Mouse (Mus musculus): ENCODE measurements around the gene Srebf1. TPM values are rescaled to one million over a fixed set of nuclear protein-coding genes. Genes with fewer than 3 reads are reported as not detected.

Gene Srebf1
- total RNA-seq, 2 experiments from 2014 or later = 60.3 to 67.5 TPM

- DNase-seq = peak; percentile 100
- intact Hi-C loops (cut with DNase I) = loop anchor here (10.0 kb wide), 1 partner anchor 205 kb away; the partner anchor contains the start of genes Atpaf2 and Gid4
Observed at GRCm38 (mm10) chr11:60209217-60209932, 13.0 kb downstream of the Srebf1 start.

- intact Hi-C loops (cut with DNase I) = loop anchor here (10.0 kb wide), 1 partner anchor 206 kb away; the partner anchor contains the start of genes Atpaf2 and Gid4
Observed at GRCm38 (mm10) chr11:60208712-60209111, 13.7 kb downstream of the Srebf1 start.

GRCm38 (mm10) chr11:60208201-60208600, 14.2 kb downstream of the Srebf1 start:
- DNase-seq = no peak
- intact Hi-C loops (cut with DNase I) = loop anchor here (10.0 kb wide), 1 partner anchor 207 kb away; the partner anchor contains the start of genes Atpaf2 and Gid4

More at GRCm38 (mm10) chr11:60208712-60209111, 13.7 kb downstream of the Srebf1 start:
- DNase-seq = no peak

- intact Hi-C loops (cut with DNase I) = loop anchor here (10.0 kb wide), 1 partner anchor 209 kb away; the partner anchor contains the start of genes Atpaf2 and Gid4
- DNase-seq = no peak
Observed at GRCm38 (mm10) chr11:60206207-60206606, 16.2 kb downstream of the Srebf1 start.

GRCm38 (mm10) chr11:60205026-60205425, 17.4 kb downstream of the Srebf1 start:
- intact Hi-C loops (cut with DNase I) = loop anchor here (10.0 kb wide), 1 partner anchor 210 kb away; the partner anchor contains the start of genes Atpaf2 and Gid4
- no peak for DNase-seq

- intact Hi-C loops (cut with DNase I) = loop anchor here (2.0 to 10.0 kb wide), 2 partner anchors 90 to 212 kb away; partner anchors contain the start of genes Atpaf2 and Gid4
- DNase-seq = peak; percentile 87
Observed at GRCm38 (mm10) chr11:60202710-60203638, 19.4 kb downstream of the Srebf1 start.

GRCm38 (mm10) chr11:60200384-60200783, 22.0 kb downstream of the Srebf1 start:
- DNase-seq = no peak
- intact Hi-C loops (cut with DNase I) = loop anchor here (10.0 kb wide), 1 partner anchor 214 kb away; the partner anchor contains the start of genes Atpaf2 and Gid4

GRCm38 (mm10) chr11:60199702-60200184, 22.6 kb downstream of the Srebf1 start:
- intact Hi-C loops (cut with DNase I) = loop anchor here (10.0 kb wide), 2 partner anchors 215 to 325 kb away; partner anchors contain the start of genes Atpaf2 and Gid4
- peak; percentile 96 for DNase-seq

GRCm38 (mm10) chr11:60198651-60199050, 23.7 kb downstream of the Srebf1 start:
- DNase-seq = no peak
- intact Hi-C loops (cut with DNase I) = loop anchor here (10.0 kb wide), 1 partner anchor 324 kb away; no protein-coding TSS in a partner anchor

GRCm38 (mm10) chr11:60197998-60198619, 24.3 kb downstream of the Srebf1 start:
- intact Hi-C loops (cut with DNase I) = loop anchor here (10.0 kb wide), 1 partner anchor 323 kb away; no protein-coding TSS in a partner anchor
- DNase-seq = peak; percentile 77

GRCm38 (mm10) chr11:60196344-60196743, 26.0 kb downstream of the Srebf1 start:
- no peak for DNase-seq
- intact Hi-C loops (cut with DNase I) = loop anchor here (10.0 kb wide), 1 partner anchor 322 kb away; no protein-coding TSS in a partner anchor

GRCm38 (mm10) chr11:60195108-60195507, 27.3 kb downstream of the Srebf1 start:
- intact Hi-C loops (cut with DNase I) = loop anchor here (10.0 kb wide), 1 partner anchor 320 kb away; no protein-coding TSS in a partner anchor
- DNase-seq = no peak

GRCm38 (mm10) chr11:60193556-60193955, 28.8 kb downstream of the Srebf1 start:
- peak; percentile 93 for DNase-seq
- intact Hi-C loops (cut with DNase I) = loop anchor here (10.0 kb wide), 1 partner anchor 319 kb away; no protein-coding TSS in a partner anchor

GRCm38 (mm10) chr11:60192534-60192933, 29.8 kb downstream of the Srebf1 start:
- no peak for DNase-seq
- intact Hi-C loops (cut with DNase I) = loop anchor here (10.0 kb wide), 1 partner anchor 318 kb away; no protein-coding TSS in a partner anchor

- no peak for DNase-seq
- intact Hi-C loops (cut with DNase I) = loop anchor here (10.0 kb wide), 1 partner anchor 315 kb away; no protein-coding TSS in a partner anchor
Observed at GRCm38 (mm10) chr11:60190055-60190641, 32.2 kb downstream of the Srebf1 start.

GRCm38 (mm10) chr11:60189501-60190040, 32.8 kb downstream of the Srebf1 start:
- intact Hi-C loops (cut with DNase I) = loop anchor here (10.0 kb wide), 1 partner anchor 315 kb away; no protein-coding TSS in a partner anchor
- DNase-seq = peak; percentile 74

GRCm38 (mm10) chr11:60188275-60188853, 34.0 kb downstream of the Srebf1 start:
- DNase-seq = no peak
- intact Hi-C loops (cut with DNase I) = no loop called here

GRCm38 (mm10) chr11:60187070-60187469, 35.3 kb downstream of the Srebf1 start:
- peak; percentile 55 for DNase-seq
- intact Hi-C loops (cut with DNase I) = no loop called here

Measured in left cerebral cortex, postnatal 4 days (tissue).